Mouse (Mus musculus) lung, embryonic 14.5 days (tissue): ENCODE results near the gene Gtf2ird1. TPM values are rescaled to one million over a fixed set of nuclear protein-coding genes. Genes with fewer than 3 reads are reported as not detected.

ENCODE experiments used
- ATAC-seq: fragments of 200-750 bp; cut with Nextera tagmentation; 2 replicates; pipeline ENCODE4 v1.8.0; 2017; ENCODE audit warnings: mild to moderate bottlenecking, moderate TSS enrichment, moderate library complexity; ENCODE audit not compliant: insufficient read depth
- DNase-seq: peaks from one replicate; pipeline ENCODE4 v3.0.0-alpha.2; 2015
- H3K27ac ChIP-seq: fragments of 300-500 bp; sonication (generic); 2 replicates; pipeline ENCODE4 v1.5.1; 2014; ENCODE audit warnings: low read depth, mild to moderate bottlenecking, moderate library complexity
- H3K27me3 ChIP-seq: fragments of 300-500 bp; sonication (generic); 2 replicates; pipeline ENCODE4 v1.6.1; 2014; ENCODE audit warnings: low read length, control low read depth; ENCODE audit not compliant: insufficient read depth
- H3K36me3 ChIP-seq: fragments of 300-500 bp; sonication (generic); 2 replicates; pipeline ENCODE4 v1.6.1; 2014; ENCODE audit warnings: control low read depth; ENCODE audit not compliant: insufficient read depth
- H3K4me1 ChIP-seq: fragments of 300-500 bp; sonication (generic); 2 replicates; pipeline ENCODE4 v1.6.1; 2014; ENCODE audit warnings: antibody characterized with exemption, control low read depth; ENCODE audit not compliant: insufficient read depth
- H3K4me2 ChIP-seq: fragments of 300-500 bp; sonication (generic); 2 replicates; pipeline ENCODE4 v1.6.1; 2014; ENCODE audit warnings: mild to moderate bottlenecking
- H3K4me3 ChIP-seq: fragments of 300-500 bp; sonication (generic); 2 replicates; pipeline ENCODE4 v1.5.1; 2014; ENCODE audit warnings: low read depth, low read length
- H3K9ac ChIP-seq: fragments of 300-500 bp; sonication (generic); 2 replicates; pipeline ENCODE4 v1.6.1; 2014
- H3K9me3 ChIP-seq: fragments of 300-500 bp; sonication (generic); 2 replicates; pipeline ENCODE4 v1.6.1; 2016; ENCODE audit warnings: low read depth, low read length, control low read depth
- CTCF ChIP-seq: IDR thresholded peaks from 2 replicates; pipeline ENCODE4 v1.5.1; 2016; ENCODE audit warnings: antibody characterized with exemption, low read depth
- WGBS: fragments of 180-500 bp; shearing (Covaris S2); extraction: QIAGEN DNeasy Blood & Tissue Kit; methylation state at CpG from one replicate; pipeline ENCODE4 v1.1.7; 2014; 5-methylcytosine and 5-hydroxymethylcytosine counted together
- microRNA-seq: library from miRNA; unstranded; fragments of <30 nt; microRNA quantifications from one replicate; pipeline ENCODE4, GENCODE M21; 2016; ENCODE audit warnings: borderline number of aligned reads
- polyA plus RNA-seq: library from polyadenylated mRNA; unstranded; fragments of >200 nt; fragmentation: Nextera tagmentation; extraction: Ambion mirVana; gene quantifications from 2 replicates; pipeline ENCODE4 v1.2.1, GENCODE M21; 2014

Gene Gtf2ird1
- polyA plus RNA-seq, 1 experiment from 2014 or later = 82.5 TPM

DNA sequence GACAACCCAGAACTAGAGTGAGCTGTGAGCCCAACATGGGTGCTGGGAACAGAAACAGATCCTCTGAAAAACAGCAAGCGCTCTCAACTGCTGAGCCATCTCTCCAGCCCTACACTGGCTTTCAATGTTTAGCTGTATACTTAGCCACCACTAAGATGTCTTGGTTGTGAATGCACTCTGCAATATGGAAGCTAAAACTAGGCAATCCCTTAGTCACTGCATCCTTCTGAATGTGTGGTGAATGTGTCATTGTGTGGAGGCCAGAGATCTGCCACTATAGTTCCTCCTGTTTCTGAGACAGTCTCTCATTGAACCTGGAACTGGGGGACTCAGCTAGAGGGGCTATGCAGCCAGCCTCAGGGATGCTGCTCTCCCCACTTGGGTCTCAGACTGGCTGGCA is 147.2 kb downstream of the Gtf2ird1 start:
- H3K36me3 ChIP-seq = peaks cover 65% of the 10 kb centered on the region
- H3K9me3 ChIP-seq = no peaks in the 10 kb centered on the region
- H3K27ac ChIP-seq = no peak overlapping the region
- H3K4me3 ChIP-seq = no peak overlapping the region
- no peak overlapping the region for H3K4me2 ChIP-seq
- no peak overlapping the region for H3K9ac ChIP-seq
- ATAC-seq (no peak), DNase-seq (no peak)
- H3K27me3 ChIP-seq = no peaks in the 10 kb centered on the region
- 100% methylated on average over 1 of the region's 1 CpGs for WGBS
- TF ChIP-seq CTCF = no peak
- H3K4me1 ChIP-seq = peaks cover 4% of the 10 kb centered on the region; the same call in 1 of the 2 replicates

Small RNAs within 50 kb of the gene (microRNA-seq; reads per million reads assigned to microRNA genes)
- gene Gm26340 (not detected), gene Mir3965 (not detected)

Other genes starting within 250 kb of the Gtf2ird1 start
- 4.8 and 6.4 TPM in 2 replicates for gene Ncf1, start 227.1 kb downstream of the Gtf2ird1 start, polyA plus RNA-seq
- gene Gtf2i, start 142.0 kb downstream of the Gtf2ird1 start, polyA plus RNA-seq = 183 and 185 TPM in 2 replicates
- 5.8 and 6.6 TPM in 2 replicates for gene Clip2, start 95.7 kb upstream of the Gtf2ird1 start, polyA plus RNA-seq
- not detected in 2 replicates for gene Syna, start 103.5 kb upstream of the Gtf2ird1 start, polyA plus RNA-seq
- 324 and 338 TPM in 2 replicates for gene Rfc2, start 124.7 kb upstream of the Gtf2ird1 start, polyA plus RNA-seq
- gene Lat2, start 158.3 kb upstream of the Gtf2ird1 start, polyA plus RNA-seq = 2.1 and 2.9 TPM in 2 replicates
- gene Eif4h, start 182.8 kb upstream of the Gtf2ird1 start, polyA plus RNA-seq = 557 and 559 TPM in 2 replicates
- 8.2 and 10.0 TPM in 2 replicates for gene Limk1, start 231.9 kb upstream of the Gtf2ird1 start, polyA plus RNA-seq